Mouse (Mus musculus) telencephalon, adult 2 months (tissue): ENCODE measurements around the gene Sox15.
A peak's percentile ranks its signal among the peaks of the same experiment; 100 is the strongest.

Experiments used
- DNase-seq: peaks from one replicate; pipeline ENCODE4 v3.0.0-alpha.2; 2011; ENCODE audit warnings: low read depth, low spot score

Sox15 gene

DNA sequence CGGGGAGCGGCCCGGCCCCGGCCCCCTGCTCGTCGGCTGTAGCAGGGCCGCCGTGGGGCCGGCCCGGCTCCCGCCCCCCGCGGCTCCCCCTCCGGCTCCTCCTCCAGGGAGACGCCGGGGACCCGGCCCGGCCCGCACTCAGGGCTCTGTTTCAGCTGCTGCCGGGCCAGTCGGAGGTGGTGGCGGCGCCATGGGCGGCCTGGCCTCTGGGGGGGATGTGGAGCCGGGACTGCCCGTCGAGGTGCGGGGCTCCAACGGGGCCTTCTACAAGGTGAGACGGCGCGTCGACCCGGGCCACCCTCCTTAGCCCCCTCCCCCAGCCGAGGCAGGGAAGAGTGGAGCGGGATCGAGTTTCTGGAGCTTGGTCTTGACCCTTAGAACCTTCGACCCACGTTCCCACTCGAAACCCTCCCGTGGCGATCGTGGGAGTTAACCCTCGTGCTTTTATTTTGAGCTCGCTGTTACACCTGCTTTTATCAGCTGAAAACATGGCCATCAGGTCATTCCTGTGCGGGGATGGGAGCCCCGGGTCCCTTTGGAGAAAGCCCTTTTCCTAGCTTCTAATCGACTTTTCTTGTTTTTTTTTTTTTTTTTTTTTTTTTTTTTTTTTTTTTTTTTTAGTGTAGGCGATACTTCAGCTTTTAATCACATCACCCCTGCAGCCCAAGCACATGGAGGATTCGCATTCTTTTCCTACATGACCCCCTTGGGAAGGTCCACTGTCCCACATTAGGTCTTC is 21.8 kb upstream of the Sox15 start:
- no peak for DNase-seq

DNA sequence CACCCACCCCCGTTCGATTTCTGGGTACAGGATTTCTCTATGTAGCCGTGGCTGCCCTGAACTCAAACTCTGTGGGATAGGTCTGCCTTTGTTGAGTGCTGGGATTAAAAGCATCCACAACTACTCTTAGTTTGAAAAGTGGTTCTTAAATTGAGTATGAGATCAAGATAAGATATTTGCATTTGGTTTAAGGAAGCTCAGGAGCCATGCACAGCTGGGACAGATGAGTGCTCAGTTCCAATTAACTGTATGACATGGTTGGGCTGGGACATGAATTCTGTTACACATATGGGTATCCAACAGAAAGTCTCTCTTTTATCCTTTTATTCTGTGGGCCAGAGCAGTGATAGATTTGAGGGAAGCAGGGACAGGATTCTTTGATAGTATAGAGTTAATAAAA is 19.6 kb upstream of the Sox15 start:
- DNase-seq, result no peak

DNA sequence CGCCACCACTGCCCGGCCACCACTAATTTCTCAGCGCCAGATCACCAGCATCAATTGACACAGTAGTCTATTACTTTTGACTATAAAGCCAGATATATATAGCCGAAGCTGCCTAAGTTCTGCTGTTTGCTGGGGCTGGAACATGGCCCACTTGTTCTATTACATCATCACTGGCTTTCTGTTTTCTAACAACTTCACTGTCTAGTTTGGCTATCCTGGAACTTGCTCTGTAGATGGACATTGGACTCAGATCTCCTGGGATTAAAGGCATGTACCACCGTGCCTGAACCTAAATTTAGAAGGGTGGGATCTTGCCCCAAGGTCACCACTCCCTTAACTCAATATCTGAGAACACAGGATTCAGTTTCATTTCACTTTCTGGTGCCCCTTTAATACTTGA is 9.3 kb upstream of the Sox15 start:
- no peak for DNase-seq

DNA sequence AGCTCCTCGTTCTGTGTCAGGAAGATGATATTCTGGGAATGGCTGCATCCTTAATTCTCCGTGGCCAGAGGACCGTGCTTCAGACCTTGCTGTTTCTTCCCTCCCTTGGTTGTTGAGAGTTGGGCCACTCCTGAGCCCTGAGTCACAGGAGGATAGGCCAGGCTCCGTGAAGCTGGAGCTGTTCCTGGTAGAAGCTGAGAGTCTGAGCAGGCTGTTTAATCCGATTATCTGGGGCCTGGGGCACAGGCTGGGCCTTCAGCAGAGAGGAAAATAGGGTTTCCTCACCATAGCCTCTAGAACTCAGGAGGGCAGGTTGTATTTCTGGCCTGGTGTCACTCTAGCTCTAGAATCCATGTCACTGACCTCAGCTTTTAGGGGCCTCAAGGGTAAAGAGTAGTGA is 1.7 kb upstream of the Sox15 start:
- no peak for DNase-seq

DNA sequence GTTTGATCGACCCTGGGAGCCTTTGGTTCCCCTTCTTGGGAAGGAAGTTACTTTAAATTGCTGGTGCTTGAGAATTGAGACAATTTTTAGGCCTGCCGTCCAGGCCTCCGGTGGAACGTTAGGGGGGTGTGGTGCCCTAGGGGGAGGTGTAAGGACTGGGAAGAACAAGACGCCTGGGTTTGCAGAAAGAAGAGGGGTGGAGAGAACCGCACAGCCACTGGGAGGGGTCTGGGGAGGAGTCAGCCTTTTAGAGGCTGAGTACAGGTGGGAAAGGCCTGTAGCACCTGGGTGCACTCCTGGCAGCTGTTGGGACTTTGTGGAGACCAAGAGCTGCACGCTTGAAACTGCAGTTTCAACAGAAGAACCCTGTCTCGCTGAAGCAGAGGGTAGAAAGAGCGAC is 354 bp upstream of the Sox15 start:
- DNase-seq, result no peak

DNA sequence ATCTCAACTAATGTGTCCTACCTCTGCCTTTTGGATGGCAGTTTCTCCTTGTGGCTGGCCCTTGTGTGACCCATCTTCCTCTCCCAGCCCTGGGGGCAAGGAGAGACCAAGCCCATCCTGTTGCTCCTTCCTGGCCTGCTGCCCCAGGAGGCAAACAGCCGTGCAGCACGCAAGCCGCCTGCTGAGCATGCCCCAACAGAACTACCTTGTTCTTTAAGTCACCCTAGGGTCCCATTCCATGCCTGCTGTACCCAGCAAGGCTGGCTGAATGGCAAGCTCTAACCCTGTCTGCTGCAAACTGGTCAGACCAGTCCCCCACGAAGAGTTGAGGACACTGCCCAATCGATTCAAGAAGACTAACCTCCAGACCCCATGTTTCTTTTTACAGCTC is 946 bp downstream of the Sox15 start:
- no peak for DNase-seq

DNA sequence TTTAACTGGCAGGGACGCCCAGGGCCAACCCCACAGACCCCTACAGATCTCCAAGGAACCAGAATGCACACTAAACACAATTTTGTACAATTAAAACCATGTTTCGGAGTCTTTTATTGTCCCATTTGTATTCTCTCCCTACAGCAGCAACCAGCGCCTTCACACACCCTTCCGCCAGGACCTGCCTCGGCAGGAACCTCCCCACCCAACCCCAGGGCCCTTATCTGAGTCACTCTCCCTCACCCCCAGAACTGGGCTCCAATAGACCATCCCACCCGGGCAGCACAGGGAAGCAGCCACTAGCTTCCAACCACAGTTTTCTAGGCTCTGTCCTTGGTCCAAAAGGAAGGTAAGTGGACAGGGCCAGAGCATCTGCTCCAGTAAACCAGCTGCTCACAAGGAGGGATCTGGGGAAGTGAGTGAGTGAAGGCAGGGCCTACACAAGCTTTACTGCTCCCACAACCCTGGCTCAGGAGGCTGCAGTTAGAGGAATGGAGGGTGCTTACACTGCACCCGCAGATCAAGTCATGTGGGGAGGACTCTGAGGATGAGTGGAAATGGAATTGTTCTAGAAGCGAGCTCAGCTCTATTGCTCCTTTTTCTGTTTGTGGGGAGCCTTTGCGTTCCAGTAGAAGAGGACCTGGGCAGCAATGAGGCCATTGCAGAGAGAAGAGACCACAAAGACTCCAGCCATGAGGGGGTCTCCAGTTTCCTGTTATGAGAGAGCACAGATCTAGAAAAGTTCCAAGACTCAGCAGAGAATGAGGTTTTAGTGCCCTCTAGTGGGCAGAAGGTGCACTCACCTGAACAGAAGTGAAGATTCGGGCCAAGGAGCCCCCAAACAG is 1.7 kb downstream of the Sox15 start:
- no peak for DNase-seq

DNA sequence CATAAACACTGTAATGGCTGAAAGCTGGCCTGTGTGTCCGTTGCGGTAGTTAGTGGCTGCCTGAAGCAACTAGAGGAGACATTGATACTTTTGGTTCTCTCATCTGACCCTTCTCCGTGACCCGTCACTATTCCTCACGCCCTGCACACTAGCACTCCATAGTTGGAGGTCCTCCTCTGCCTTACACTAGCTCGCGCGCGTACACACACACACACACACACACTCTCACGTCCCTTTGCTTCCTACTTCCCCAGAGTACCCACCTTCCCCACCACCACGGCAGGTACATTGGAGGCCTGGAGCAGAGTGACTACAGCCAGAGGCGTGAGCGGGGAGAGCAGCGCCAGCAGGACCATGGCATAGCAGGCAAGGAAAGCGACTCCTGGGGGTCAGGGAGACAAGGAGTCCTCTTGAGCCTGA is 2.4 kb downstream of the Sox15 start:
- DNase-seq, result no peak

DNA sequence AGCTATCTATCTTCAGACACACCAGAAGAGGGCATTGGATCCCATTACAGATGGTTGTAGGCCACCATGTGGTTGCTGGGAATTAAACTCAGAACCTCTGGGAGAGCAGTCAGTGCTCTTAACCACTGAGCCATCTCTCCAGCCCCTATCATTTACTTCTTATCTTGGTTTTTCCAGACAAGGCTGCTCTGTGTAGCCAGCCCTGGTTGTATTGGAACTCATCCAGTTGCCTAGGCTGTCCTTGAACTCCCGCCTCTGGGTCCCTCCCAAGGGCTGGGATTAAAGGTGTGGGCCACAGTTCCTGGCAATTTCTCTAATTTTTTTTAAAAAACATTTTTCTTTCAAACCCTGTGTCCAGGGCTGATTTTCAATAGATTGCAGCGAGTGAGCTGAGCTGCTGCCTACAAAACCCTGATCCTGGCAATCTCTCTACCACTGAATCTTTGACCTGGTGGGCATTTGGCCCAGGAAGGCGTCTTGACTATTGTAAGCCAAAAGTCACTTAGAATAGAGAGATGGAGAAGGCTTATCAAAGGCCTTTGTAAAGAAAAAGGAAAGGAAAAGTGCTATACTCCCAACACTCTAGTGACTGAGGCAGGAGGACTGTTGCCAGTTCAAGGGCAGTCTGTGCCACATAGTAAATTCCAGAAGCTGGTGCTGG is 6.2 kb downstream of the Sox15 start:
- no peak for DNase-seq

DNA sequence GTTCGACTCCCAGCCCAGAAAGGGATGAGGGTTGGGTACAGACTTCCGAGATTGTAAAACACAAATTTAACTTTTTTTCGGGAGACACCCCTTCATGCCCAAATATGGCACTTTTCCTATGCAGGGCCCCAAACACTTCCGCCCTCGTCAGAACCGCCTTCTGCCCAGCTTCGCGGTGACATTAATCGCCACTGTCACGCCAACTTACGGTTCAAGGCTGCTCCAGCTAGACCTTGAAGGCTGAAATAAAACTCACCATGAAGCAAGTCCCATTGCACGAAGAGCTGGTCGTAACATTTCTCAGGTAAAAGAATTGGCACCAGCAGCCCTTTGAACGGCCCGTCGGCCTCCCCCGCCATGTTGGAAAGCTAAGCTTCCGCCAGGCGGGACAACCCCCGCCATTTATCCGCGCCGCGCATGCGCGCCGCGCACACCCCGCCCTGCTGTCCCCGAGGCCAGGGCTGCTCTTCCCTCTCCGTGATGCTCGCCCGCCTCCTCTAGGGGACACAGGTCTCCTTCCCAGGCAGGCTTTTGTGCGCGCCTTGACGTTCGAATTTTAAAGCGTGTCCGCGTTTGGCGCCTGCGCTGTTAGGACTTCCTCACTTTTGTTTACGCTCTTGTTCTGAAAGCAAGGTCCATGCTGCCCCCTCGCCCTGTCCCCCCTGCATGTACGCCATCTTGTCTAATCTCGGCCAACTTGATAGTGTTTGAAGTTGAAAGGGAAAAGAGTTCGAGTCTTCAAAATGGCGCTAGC is 7.3 kb downstream of the Sox15 start, which contains the start of gene Mpdu1:
TSS of gene Mpdu1 (minus strand) at position 430 of the 754 bp plus-strand sequence.
- DNase-seq, result peak; percentile 97

DNA sequence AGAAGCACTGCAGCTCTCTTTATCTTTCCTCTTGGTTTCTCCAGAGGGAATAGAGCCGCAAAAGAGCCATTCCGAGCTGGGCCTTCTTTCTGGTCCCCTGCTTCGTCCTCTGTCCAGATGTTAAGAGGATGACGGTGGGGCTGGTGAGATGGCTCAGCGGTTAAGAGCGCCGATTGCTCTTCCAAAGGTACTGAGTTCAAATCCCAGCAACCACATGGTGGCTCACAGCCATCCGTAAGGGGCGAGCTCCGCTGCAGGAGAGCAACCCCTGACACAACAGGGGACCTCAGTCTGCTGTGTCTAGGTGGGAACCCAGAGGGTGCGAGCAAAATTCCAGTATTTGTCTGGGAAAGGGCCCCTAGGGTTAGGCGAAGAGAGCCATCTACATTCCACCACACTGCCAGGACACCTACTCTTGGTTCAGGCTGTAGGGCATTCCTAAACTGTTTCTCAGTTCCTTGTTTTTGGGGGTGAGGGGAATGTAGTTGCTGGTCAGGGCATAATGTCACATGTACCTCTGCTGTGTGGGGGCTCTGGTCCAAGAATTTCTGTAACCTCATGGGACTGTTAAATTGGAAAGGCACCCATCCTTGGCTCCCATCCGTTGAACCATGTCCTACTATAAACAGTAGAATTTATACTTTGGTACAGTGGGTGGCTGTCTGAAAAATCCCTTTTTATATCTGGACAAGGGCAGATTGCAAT is 8.0 kb downstream of the Sox15 start:
- DNase-seq, result no peak

DNA sequence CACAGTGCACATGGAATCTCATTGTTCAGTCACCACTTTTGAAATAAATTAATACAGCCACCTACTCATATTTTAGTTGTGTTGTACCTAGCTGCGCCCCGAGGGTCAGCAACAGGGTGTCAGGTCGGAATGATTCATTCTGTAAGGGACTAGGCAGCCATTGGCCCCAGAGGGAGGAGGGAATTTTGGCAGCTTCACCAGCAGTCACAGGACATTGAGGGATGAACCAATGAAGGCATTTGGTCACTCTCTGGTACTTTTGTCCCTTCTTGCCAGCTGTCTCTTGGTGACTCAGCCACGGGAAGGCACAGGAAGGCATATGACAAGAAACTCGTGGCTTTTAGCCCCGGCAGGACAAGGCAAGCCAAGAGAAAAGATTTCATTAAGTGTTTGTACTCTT is 8.7 kb downstream of the Sox15 start:
- DNase-seq, result no peak

DNA sequence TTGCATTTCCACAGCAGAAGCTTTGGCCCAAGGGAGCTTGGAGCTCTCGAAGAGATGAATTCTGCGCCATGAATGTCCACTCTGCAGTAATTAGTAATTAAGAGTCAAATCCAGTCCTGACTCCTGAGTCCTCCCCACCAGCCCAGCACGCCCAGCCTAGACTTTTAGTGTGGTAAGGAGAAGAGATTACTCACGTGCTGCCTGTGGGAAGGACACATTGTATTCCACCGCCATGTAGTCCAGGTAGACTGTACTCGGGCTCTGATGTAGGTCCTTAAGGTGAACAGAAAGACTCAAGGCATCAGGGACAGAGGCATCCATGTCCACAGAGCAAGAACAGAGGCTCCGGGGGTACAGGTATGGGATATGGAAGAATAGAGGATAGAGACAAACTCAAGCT is 9.7 kb downstream of the Sox15 start:
- DNase-seq, result no peak

DNA sequence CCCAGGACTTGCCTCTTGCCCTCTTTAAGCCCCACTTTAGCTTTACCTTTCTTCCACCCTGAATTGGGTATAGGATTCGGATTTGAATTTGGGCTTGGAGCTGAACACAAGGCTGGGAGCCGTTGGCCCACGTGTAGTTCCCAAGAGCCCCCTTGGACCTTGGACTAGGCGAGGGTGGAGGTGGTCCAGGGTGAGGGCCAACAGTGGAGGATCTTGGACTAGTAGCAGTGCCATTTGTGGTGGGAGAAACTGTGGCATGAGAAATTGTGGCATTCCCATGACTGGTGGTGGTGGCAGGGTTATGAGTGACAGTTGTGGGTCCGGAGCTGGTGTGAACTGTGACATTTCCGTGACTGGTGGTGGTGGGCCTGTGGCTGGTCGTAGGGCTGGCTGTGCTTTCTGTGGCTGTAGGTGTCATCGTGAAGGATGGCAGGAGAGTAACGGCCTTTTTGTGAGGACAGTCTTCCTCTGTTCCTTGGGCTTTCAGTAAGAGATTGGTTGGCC is 10.4 kb downstream of the Sox15 start:
- no peak for DNase-seq

DNA sequence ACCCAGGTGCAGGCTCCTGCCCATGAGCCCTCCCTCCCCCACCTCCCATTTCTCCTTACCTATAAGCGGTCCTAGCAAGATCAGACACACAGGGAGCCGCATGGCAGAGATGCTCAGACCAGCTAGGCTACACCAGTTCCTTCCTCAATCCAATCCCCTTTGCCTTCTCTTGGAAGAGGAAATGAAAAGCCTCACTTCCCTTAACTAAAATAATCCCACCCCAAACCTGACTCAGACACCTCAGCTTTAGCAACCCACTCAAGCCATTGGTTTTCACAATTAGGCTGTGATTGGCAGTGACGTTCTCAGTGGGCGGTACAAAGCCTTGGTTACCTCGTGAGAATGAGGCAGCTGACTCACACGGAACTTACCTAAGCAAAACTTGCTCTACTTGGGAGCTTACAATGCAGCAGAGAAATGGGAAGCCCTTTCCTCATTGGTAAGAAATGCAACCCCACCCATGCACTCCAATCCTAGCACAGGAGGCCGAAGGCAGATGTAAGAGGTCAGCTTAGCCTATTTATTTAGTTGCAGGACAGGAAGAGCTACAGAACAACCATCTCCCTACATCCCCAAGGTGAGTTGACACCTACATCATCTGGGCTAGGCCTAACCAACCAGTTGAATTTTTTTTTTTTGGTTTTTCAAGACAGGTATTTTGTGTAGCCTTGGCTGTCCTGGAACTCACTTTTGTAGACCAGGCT is 11.0 kb downstream of the Sox15 start, which contains the start of gene Cd68:
TSS of gene Cd68 (minus strand) at position 193 of the 704 bp plus-strand sequence.
- peak; percentile 86 for DNase-seq

DNA sequence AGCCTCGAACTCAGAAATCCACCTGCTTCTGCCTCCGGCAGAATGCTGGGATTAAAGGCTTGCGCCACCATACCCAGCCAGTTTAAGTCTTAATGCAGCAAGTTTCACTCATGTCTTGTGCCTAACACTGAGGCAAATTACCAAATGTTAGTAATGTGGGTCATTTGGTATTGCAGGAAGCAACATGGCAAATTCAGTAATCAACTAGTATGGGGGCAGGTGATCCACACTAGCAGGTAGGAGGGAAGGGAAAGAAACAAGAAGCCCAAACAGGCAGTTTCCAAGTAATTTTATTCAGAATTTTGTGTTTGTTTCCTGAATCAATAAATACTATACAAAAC is 11.5 kb downstream of the Sox15 start:
- DNase-seq, result no peak

DNA sequence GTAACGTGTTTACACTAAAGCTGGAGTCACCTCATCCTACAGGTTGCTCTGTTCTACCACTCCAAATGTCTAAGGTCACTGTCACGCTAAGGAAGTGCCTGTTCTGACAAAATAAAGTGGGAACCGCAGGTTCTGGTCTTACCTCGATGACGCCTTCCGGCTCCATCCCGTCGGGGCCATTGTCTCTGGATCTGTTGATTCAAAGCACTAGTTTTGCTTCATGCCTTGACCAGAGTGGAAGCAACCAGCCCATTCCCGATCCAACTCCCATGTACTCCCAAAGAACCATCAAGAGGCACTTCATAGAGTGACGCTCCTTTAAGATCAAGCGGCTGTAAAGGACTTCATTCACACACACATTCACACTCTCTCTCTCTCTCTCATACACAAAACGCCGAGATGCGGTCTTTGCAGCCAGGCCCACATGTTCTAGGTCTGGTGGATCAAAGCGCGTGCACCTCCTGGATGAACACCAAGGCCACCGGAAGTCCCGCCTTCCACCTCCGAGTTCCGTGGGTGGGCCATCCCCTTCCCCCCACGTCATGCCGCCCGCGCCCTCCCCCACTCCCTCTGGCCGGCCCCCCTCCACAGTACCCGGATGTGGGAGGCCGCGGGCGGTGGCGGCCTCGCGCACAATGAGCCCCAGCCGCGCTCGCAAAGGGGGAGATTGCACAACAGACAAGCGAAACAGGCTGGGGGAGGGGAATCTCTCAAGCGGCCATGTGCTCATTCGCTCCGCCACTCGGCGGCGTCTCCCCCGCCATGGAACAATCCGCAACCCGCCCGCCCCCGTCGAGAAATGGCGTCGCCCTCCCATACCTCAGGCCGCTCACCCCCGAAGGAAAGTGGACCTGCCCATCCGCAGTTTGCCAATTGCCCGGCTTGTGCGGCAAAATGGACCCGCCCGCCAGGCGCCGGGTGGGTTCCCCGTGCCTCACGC is 15.9 kb downstream of the Sox15 start:
- peak; percentile 93 for DNase-seq

DNA sequence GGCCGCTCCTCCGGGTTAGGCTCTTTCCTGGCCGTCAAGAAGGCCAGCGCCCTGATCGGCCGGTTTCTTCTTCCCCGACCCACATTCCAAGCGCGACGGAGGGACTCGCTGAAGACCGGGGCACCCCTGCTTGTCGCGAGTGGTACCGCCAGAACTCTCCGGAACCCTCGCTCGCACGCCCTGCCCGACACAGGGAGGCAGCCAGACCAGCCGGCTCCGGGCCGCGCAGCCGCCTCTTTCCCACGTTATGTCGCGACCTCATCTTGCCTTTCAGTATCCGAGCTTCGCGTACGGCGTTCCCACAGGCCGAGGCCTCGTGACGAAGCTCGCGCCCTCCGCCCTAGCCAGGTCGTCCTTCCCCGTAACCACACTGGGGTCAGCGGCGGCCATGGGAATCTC is 16.6 kb downstream of the Sox15 start:
- DNase-seq, result no peak

DNA sequence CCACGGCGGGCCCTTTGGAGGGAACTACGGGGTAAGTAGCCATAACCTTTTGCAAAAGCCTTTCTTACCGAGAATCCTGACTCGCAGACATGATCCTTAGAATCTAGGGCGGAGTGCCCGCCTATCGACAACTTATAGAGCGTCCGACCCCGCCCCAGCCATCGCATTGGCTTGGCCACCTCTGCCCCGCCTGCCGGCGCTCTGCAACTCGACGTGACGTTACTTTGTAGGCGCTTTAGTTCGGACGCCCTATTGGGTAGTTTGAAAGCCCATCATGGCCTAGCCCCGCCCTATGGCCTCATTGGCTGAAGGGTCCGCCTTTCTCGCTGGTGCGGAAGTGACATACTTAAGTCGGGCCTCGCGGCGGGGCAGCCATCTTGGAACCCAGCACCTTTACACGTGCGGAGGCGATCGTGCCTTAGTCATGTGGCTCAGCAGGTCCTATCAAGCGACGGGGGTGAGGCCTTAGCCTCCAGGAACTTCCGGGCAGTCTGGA is 17.1 kb downstream of the Sox15 start, which contains the start of gene Eif4a1:
TSS of gene Eif4a1 (minus strand) at position 213 of the 496 bp plus-strand sequence.
- peak; percentile 100 for DNase-seq
